Comparison of ENCODE assay signal across 19 mouse cellular contexts in genomic region chr9:14287234-14287633, GRCm38 (mm10).
"Had no signal": no experiment of that assay in that cellular context is flagged by ENCODE, and none has a peak within 500 bp of the region (broad histone marks: within the 10 kb centered on the region; RNA-seq: fewer than 3 reads in every experiment).

No protein-coding gene starts in this region.

- ATAC-seq: midbrain, embryonic 16.5 days had no signal

- H3K27me3 ChIP-seq: kidney, embryonic 15.5 days; lung, embryonic 15.5 days; midbrain, embryonic 12.5 days; neural tube, embryonic 13.5 days had no signal

- H3K4me3 ChIP-seq: kidney, embryonic 15.5 days; left cerebral cortex, adult 2 months; lung, embryonic 15.5 days; midbrain, embryonic 12.5 days; myocyte; neural tube, embryonic 13.5 days had no signal

- H3K4me1 ChIP-seq: midbrain, embryonic 12.5 days had no signal

- H3K9me3 ChIP-seq: kidney, embryonic 15.5 days; lung, embryonic 15.5 days; midbrain, embryonic 12.5 days; neural tube, embryonic 13.5 days had no signal

- H3K27ac ChIP-seq: kidney, embryonic 15.5 days; liver, embryonic 14.5 days; lung, embryonic 15.5 days; midbrain, embryonic 12.5 days; neural tube, embryonic 13.5 days had no signal

- H3K36me3 ChIP-seq: kidney, embryonic 15.5 days; lung, embryonic 15.5 days; midbrain, embryonic 12.5 days; neural tube, embryonic 13.5 days had no signal

- DNase-seq: kidney, adult 11 months; kidney, adult 8-10 months; kidney, postnatal 10 days; kidney, postnatal 36 days; layer of hippocampus, postnatal 36 days; lung, adult 18-20 months; lung, postnatal 10 days; lung, postnatal 36 days; retina, postnatal 1 day; thymus, adult 18-20 months; thymus, postnatal 36 days had no signal

- H3K9ac ChIP-seq: kidney, embryonic 15.5 days; liver, embryonic 14.5 days; lung, embryonic 15.5 days; midbrain, embryonic 12.5 days; neural tube, embryonic 13.5 days had no signal
